ENCODE assay signal across 8 mouse cellular contexts in genomic region chr9:109876756-109877155, GRCm38 (mm10). TPM values are rescaled to one million over a fixed set of nuclear protein-coding genes. Genes with fewer than 3 reads are reported as not detected.
DNase-seq lines count a peak whose midpoint lies in the region; ATAC-seq and TF ChIP-seq lines count a peak whose summit lies in the region.

No protein-coding gene starts in this region.

- no peak for DNase-seq in spleen, adult 2 months (ENCODE audit: low read depth in 1 of 2, low spot score in 2 of 2)
- no peak for DNase-seq in spleen, adult 12 weeks (ENCODE audit: low spot score)
- DNase-seq in thymus, postnatal 14 days: no peak
- no peak for DNase-seq in layer of hippocampus, postnatal 14 days (ENCODE audit: low spot score in 2 of 2)

- peak overlapping the region; percentile 94 for H3K9ac ChIP-seq in hindbrain, embryonic 12.5 days
- peak overlapping the region; percentile 87 for H3K9ac ChIP-seq in limb, embryonic 15.5 days
- peak overlapping the region; percentile 97 for H3K9ac ChIP-seq in stomach, embryonic 14.5 days (replicated peaks; ENCODE audit: low read depth, low read length)

- no peak for ATAC-seq in hindbrain, embryonic 12.5 days (ENCODE audit: low FRiP score)
- no peak for ATAC-seq in limb, embryonic 15.5 days (ENCODE audit: insufficient number of reproducible peaks, low FRiP score, low TSS enrichment, low read depth)
- ATAC-seq in stomach, embryonic 14.5 days (ENCODE audit: insufficient number of reproducible peaks, insufficient read depth, low FRiP score, low read depth): no peak

- H3K4me3 ChIP-seq in spleen, adult 2 months (ENCODE audit: extremely low read depth, insufficient read depth, insufficient read length): 0 out of 2 replicates have a peak overlapping the region, but pooled peaks have one; percentile 12
- H3K4me3 ChIP-seq in bone marrow macrophage, adult 2 months (ENCODE audit: insufficient read depth, low read length): peak overlapping the region; percentile 68
- peak overlapping the region; percentile 98 for H3K4me3 ChIP-seq in hindbrain, embryonic 12.5 days
- H3K4me3 ChIP-seq in limb, embryonic 15.5 days: peak overlapping the region; percentile 93
- H3K4me3 ChIP-seq in stomach, embryonic 14.5 days (ENCODE audit: low read depth, low read length): peak overlapping the region; percentile 99

- H3K27me3 ChIP-seq in spleen, adult 2 months (ENCODE audit: control insufficient read depth, insufficient read depth, low read length): no peaks in the 10 kb centered on the region
- H3K27me3 ChIP-seq in hindbrain, embryonic 12.5 days: no peaks in the 10 kb centered on the region
- no peaks in the 10 kb centered on the region for H3K27me3 ChIP-seq in limb, embryonic 15.5 days
- no peaks in the 10 kb centered on the region for H3K27me3 ChIP-seq in stomach, embryonic 14.5 days (ENCODE audit: control insufficient read depth, insufficient read depth, low read length)

- no peak for TF ChIP-seq CTCF in spleen, adult 2 months (IDR thresholded peaks at IDR 0.05; ENCODE audit: extremely low read depth, insufficient read depth, insufficient read length, insufficient replicate concordance)
- no peak for TF ChIP-seq CTCF in bone marrow macrophage, adult 2 months (IDR thresholded peaks at IDR 0.05; ENCODE audit: low read depth, low read length)

- WGBS in spleen, adult 2 months: 2% methylated on average over 3 of the region's 3 CpGs
- WGBS in hindbrain, embryonic 12.5 days: 7% methylated on average over 3 of the region's 3 CpGs
- WGBS in limb, embryonic 15.5 days: 8% methylated on average over 3 of the region's 3 CpGs
- 2% methylated on average over 3 of the region's 3 CpGs for WGBS in stomach, embryonic 14.5 days

- H3K27ac ChIP-seq in spleen, adult 2 months (ENCODE audit: insufficient read depth, low read length): peak overlapping the region; percentile 10; the same call in 1 of the 2 replicates
- H3K27ac ChIP-seq in bone marrow macrophage, adult 2 months (ENCODE audit: insufficient read depth, low read depth, low read length): no peak overlapping the region
- H3K27ac ChIP-seq in hindbrain, embryonic 12.5 days: 0 out of 2 replicates have a peak overlapping the region, but pooled peaks have one; percentile 81
- peak overlapping the region; percentile 94 for H3K27ac ChIP-seq in limb, embryonic 15.5 days
- H3K27ac ChIP-seq in stomach, embryonic 14.5 days (ENCODE audit: low read length): peak overlapping the region; percentile 94; the same call in 1 of the 2 replicates

- no peak for TF ChIP-seq POLR2A in spleen, adult 2 months (IDR thresholded peaks at IDR 0.05; ENCODE audit: low read depth, low read length)
- TF ChIP-seq POLR2A in bone marrow macrophage, adult 2 months (IDR thresholded peaks at IDR 0.05; ENCODE audit: borderline replicate concordance, low read depth, low read length): no peak

- H3K36me3 ChIP-seq in spleen, adult 2 months (ENCODE audit: control insufficient read depth, insufficient read depth, low read length): peaks cover 19% of the 10 kb centered on the region
- peaks cover 35% of the 10 kb centered on the region for H3K36me3 ChIP-seq in hindbrain, embryonic 12.5 days
- H3K36me3 ChIP-seq in limb, embryonic 15.5 days: peaks cover 34% of the 10 kb centered on the region
- peaks cover 36% of the 10 kb centered on the region for H3K36me3 ChIP-seq in stomach, embryonic 14.5 days (ENCODE audit: control insufficient read depth, insufficient read depth, low read length)

- peak overlapping the region; percentile 84 for H3K4me2 ChIP-seq in hindbrain, embryonic 12.5 days (replicated peaks)
- peak overlapping the region; percentile 70 for H3K4me2 ChIP-seq in limb, embryonic 15.5 days
- H3K4me2 ChIP-seq in stomach, embryonic 14.5 days (replicated peaks; ENCODE audit: low read depth, low read length): peak overlapping the region; percentile 74

- no peaks in the 10 kb centered on the region for H3K9me3 ChIP-seq in hindbrain, embryonic 12.5 days (replicated peaks)
- no peaks in the 10 kb centered on the region for H3K9me3 ChIP-seq in limb, embryonic 15.5 days
- H3K9me3 ChIP-seq in stomach, embryonic 14.5 days (ENCODE audit: control insufficient read depth, low read depth, low read length): no peaks in the 10 kb centered on the region

- H3K4me1 ChIP-seq in spleen, adult 2 months (ENCODE audit: control insufficient read depth, insufficient read depth, insufficient read length): peaks cover 6% of the 10 kb centered on the region
- H3K4me1 ChIP-seq in bone marrow macrophage, adult 2 months (ENCODE audit: control insufficient read depth, insufficient read depth, low read length): peaks cover 2% of the 10 kb centered on the region
- H3K4me1 ChIP-seq in hindbrain, embryonic 12.5 days: peaks cover 13% of the 10 kb centered on the region
- H3K4me1 ChIP-seq in limb, embryonic 15.5 days: peaks cover 12% of the 10 kb centered on the region
- 0 out of 2 replicates have a peak, but pooled peaks cover 7% of the 10 kb centered on the region for H3K4me1 ChIP-seq in stomach, embryonic 14.5 days (ENCODE audit: control insufficient read depth, insufficient read depth, low read length)

RNA-seq across cellular contexts. Expression of gene Cdc25a, which starts 1.4 kb away (rescaled TPM):
- polyA plus RNA-seq in spleen, adult 2 months (2012; rRNA removed): 4.0 and 5.6 TPM in 2 replicates
- 8.0 and 8.9 TPM in 2 replicates for polyA plus RNA-seq in bone marrow macrophage, adult 2 months (2012; ENCODE audit: insufficient read depth, insufficient read length, missing spikeins)
- 34.0 and 35.5 TPM in 2 replicates for polyA plus RNA-seq in hindbrain, embryonic 12.5 days (2016; fragmentation: Nextera tagmentation; extraction: Ambion mirVana)
- polyA plus RNA-seq in limb, embryonic 15.5 days (2015; fragmentation: Nextera tagmentation; extraction: Ambion mirVana): 25.4 and 27.1 TPM in 2 replicates
- 25.2 and 29.8 TPM in 2 replicates for polyA plus RNA-seq in stomach, embryonic 14.5 days (2014; fragmentation: Nextera tagmentation; extraction: Ambion mirVana)
- total RNA-seq in layer of hippocampus, postnatal 14 days (2021): 1 to 10 TPM; 5.1 to 6.5 TPM

RNA-seq across cellular contexts. Expression of gene Camp, which starts 27.3 kb away (rescaled TPM):
- 58.3 and 103 TPM in 2 replicates for polyA plus RNA-seq in spleen, adult 2 months (2012; rRNA removed)
- not detected in 2 replicates for polyA plus RNA-seq in bone marrow macrophage, adult 2 months (2012; ENCODE audit: insufficient read depth, insufficient read length, missing spikeins)
- polyA plus RNA-seq in hindbrain, embryonic 12.5 days (2016; fragmentation: Nextera tagmentation; extraction: Ambion mirVana): 1.9 and 2.0 TPM in 2 replicates
- polyA plus RNA-seq in limb, embryonic 15.5 days (2015; fragmentation: Nextera tagmentation; extraction: Ambion mirVana): 2.8 and 3.3 TPM in 2 replicates
- polyA plus RNA-seq in stomach, embryonic 14.5 days (2014; fragmentation: Nextera tagmentation; extraction: Ambion mirVana): 7.5 and 7.8 TPM in 2 replicates
- total RNA-seq in layer of hippocampus, postnatal 14 days (2021): not detected

RNA-seq across cellular contexts. Expression of gene Nme6, which starts 44.2 kb away (rescaled TPM):
- polyA plus RNA-seq in spleen, adult 2 months (2012; rRNA removed): 9.4 and 10.0 TPM in 2 replicates
- polyA plus RNA-seq in bone marrow macrophage, adult 2 months (2012; ENCODE audit: insufficient read depth, insufficient read length, missing spikeins): 13.9 and 17.6 TPM in 2 replicates
- polyA plus RNA-seq in hindbrain, embryonic 12.5 days (2016; fragmentation: Nextera tagmentation; extraction: Ambion mirVana): 60.4 and 68.7 TPM in 2 replicates
- 55.9 and 58.3 TPM in 2 replicates for polyA plus RNA-seq in limb, embryonic 15.5 days (2015; fragmentation: Nextera tagmentation; extraction: Ambion mirVana)
- polyA plus RNA-seq in stomach, embryonic 14.5 days (2014; fragmentation: Nextera tagmentation; extraction: Ambion mirVana): 59.9 and 74.0 TPM in 2 replicates
- 10 to 100 TPM in 1 of 2 experiments, 1 to 10 TPM in 1; 9.1 to 10.6 TPM for total RNA-seq in layer of hippocampus, postnatal 14 days (2021)

RNA-seq across cellular contexts. Expression of gene Map4, which starts 54.5 kb away (rescaled TPM):
- 103 and 119 TPM in 2 replicates for polyA plus RNA-seq in spleen, adult 2 months (2012; rRNA removed)
- polyA plus RNA-seq in bone marrow macrophage, adult 2 months (2012; ENCODE audit: insufficient read depth, insufficient read length, missing spikeins): 60.7 and 66.0 TPM in 2 replicates
- polyA plus RNA-seq in hindbrain, embryonic 12.5 days (2016; fragmentation: Nextera tagmentation; extraction: Ambion mirVana): 137 and 164 TPM in 2 replicates
- 67.1 and 80.0 TPM in 2 replicates for polyA plus RNA-seq in limb, embryonic 15.5 days (2015; fragmentation: Nextera tagmentation; extraction: Ambion mirVana)
- 62.0 and 65.2 TPM in 2 replicates for polyA plus RNA-seq in stomach, embryonic 14.5 days (2014; fragmentation: Nextera tagmentation; extraction: Ambion mirVana)
- total RNA-seq in layer of hippocampus, postnatal 14 days (2021): 100 to 1,000 TPM; 625 to 628 TPM

Comparison
In these comparisons a context has a peak if more than half of its experiments do, and no peak if none do; other contexts are left out.
1. H3K4me3 ChIP-seq: peak in every context shown above with its lines; median percentile 99 in stomach, embryonic 14.5 days; 98 in hindbrain, embryonic 12.5 days; 93 in limb, embryonic 15.5 days; 68 in bone marrow macrophage, adult 2 months; 12 in spleen, adult 2 months.